Mouse (Mus musculus) olfactory bulb, adult 2 months (tissue): ENCODE measurements around the gene Trim67. TPM values are rescaled to one million over a fixed set of nuclear protein-coding genes. Genes with fewer than 3 reads are reported as not detected.

Experiments
- H3K27ac ChIP-seq: fragments of 200-500 bp; 2 replicates; pipeline ENCODE4 v1.5.1; 2012; ENCODE audit warnings: low read depth, low read length; ENCODE audit not compliant: insufficient read depth
- H3K4me1 ChIP-seq: fragments of 200-500 bp; 2 replicates; pipeline ENCODE4 v1.6.1; 2012; ENCODE audit warnings: low read length; ENCODE audit not compliant: control insufficient read depth, insufficient read depth
- H3K4me3 ChIP-seq: fragments of 200-500 bp; 2 replicates; pipeline ENCODE4 v1.5.1; 2012; ENCODE audit warnings: mild to moderate bottlenecking, low read depth, low read length, moderate library complexity; ENCODE audit not compliant: insufficient read depth
- CTCF ChIP-seq: fragments of 200-500 bp; IDR thresholded peaks from 2 replicates; pipeline ENCODE4 v1.5.1; 2012; ENCODE audit warnings: low read depth, mild to moderate bottlenecking, low read length, moderate library complexity; ENCODE audit not compliant: insufficient read depth
- POLR2A ChIP-seq: fragments of 200-500 bp; IDR thresholded peaks from 2 replicates; pipeline ENCODE4 v1.6.1; 2012; ENCODE audit warnings: mild to moderate bottlenecking, low read depth, low read length, moderate library complexity; ENCODE audit not compliant: insufficient read depth
- WGBS: fragments of 180-500 bp; shearing (Covaris S2); methylation state at CpG from one replicate; pipeline ENCODE4 v1.1.7; 2018; 5-methylcytosine and 5-hydroxymethylcytosine counted together
- polyA plus RNA-seq: library from polyadenylated mRNA; stranded (reverse); fragments of >200 nt; gene quantifications from 2 replicates; pipeline ENCODE4 v1.2.4, GENCODE M21; 2012; ENCODE audit warnings: low replicate concordance; ENCODE audit not compliant: missing spikeins, insufficient read depth, insufficient read length

Trim67 gene
- polyA plus RNA-seq, 1 experiment: not detected

GRCm38 (mm10) chr8:124820125-124820524 is 27.2 kb downstream of the Trim67 start:
- Histone ChIP-seq H3K4me1 (no peaks in the 10 kb centered on the region), H3K27ac (no peak overlapping the region), H3K4me3 (no peak overlapping the region)
- TF ChIP-seq POLR2A: no peak
- TF ChIP-seq CTCF: no peak
- WGBS: 80% methylated on average over 11 of the region's 11 CpGs

GRCm38 (mm10) chr8:124823497-124823896 is 30.6 kb downstream of the Trim67 start:
- no peak overlapping the region for H3K4me3 ChIP-seq
- TF ChIP-seq POLR2A: no peak
- no peak for TF ChIP-seq CTCF
- WGBS: 83% methylated on average over 6 of the region's 6 CpGs

GRCm38 (mm10) chr8:124826658-124827057 is 33.8 kb downstream of the Trim67 start:
- H3K4me3 ChIP-seq: no peak overlapping the region
- WGBS: 16% methylated on average over 7 of the region's 7 CpGs
- no peak for TF ChIP-seq CTCF
- no peak for TF ChIP-seq POLR2A
- peak overlapping the region; percentile 68 for H3K27ac ChIP-seq
- H3K4me1 ChIP-seq: peaks cover 12% of the 10 kb centered on the region

More at GRCm38 (mm10) chr8:124823497-124823896, 30.6 kb downstream of the Trim67 start:
- H3K4me1 ChIP-seq: peaks cover 12% of the 10 kb centered on the region
- no peak overlapping the region for H3K27ac ChIP-seq

GRCm38 (mm10) chr8:124827387-124827786 is 34.5 kb downstream of the Trim67 start:
- Histone ChIP-seq H3K27ac (peak overlapping the region; percentile 68), H3K4me3 (no peak overlapping the region), H3K4me1 (peaks cover 12% of the 10 kb centered on the region)
- TF ChIP-seq CTCF (peak; percentile 62; the same call in 1 of the 2 replicates), POLR2A (no peak)
- WGBS: 7% methylated on average over 5 of the region's 5 CpGs

- Histone ChIP-seq H3K4me1 (peaks cover 12% of the 10 kb centered on the region), H3K27ac (no peak overlapping the region), H3K4me3 (no peak overlapping the region)
- no peak for TF ChIP-seq CTCF
- TF ChIP-seq POLR2A: no peak
- 80% methylated on average over 24 of the region's 24 CpGs for WGBS
These were observed 35.8 kb downstream of the Trim67 start for GRCm38 (mm10) chr8:124828561-124829240.

GRCm38 (mm10) chr8:124830050-124830449 is 37.2 kb downstream of the Trim67 start:
- H3K27ac ChIP-seq: no peak overlapping the region
- no peak overlapping the region for H3K4me3 ChIP-seq
- TF ChIP-seq POLR2A (no peak), CTCF (no peak)
- 78% methylated on average over 13 of the region's 13 CpGs for WGBS
- peaks cover 17% of the 10 kb centered on the region for H3K4me1 ChIP-seq

- H3K4me1 ChIP-seq: peaks cover 11% of the 10 kb centered on the region
- WGBS: 80% methylated on average over 6 of the region's 6 CpGs
- H3K4me3 ChIP-seq: no peak overlapping the region
- no peak for TF ChIP-seq POLR2A
- no peak for TF ChIP-seq CTCF
- H3K27ac ChIP-seq: no peak overlapping the region
These were observed 38.6 kb downstream of the Trim67 start for GRCm38 (mm10) chr8:124831531-124831930.

- H3K4me3 ChIP-seq: no peak overlapping the region
- 82% methylated on average over 6 of the region's 6 CpGs for WGBS
- peaks cover 9% of the 10 kb centered on the region for H3K4me1 ChIP-seq
- TF ChIP-seq POLR2A (no peak), CTCF (no peak)
- no peak overlapping the region for H3K27ac ChIP-seq
These were observed 39.0 kb downstream of the Trim67 start for GRCm38 (mm10) chr8:124831941-124832340.

- peaks cover 5% of the 10 kb centered on the region for H3K4me1 ChIP-seq
- TF ChIP-seq POLR2A (no peak), CTCF (no peak)
- no peak overlapping the region for H3K4me3 ChIP-seq
- WGBS: 44% methylated on average over 15 of the region's 15 CpGs
- no peak overlapping the region for H3K27ac ChIP-seq
These were observed 40.7 kb downstream of the Trim67 start for GRCm38 (mm10) chr8:124833430-124834205.
